Mouse (Mus musculus) spleen, adult 2 months (tissue): ENCODE results near the gene Zdhhc12.

Source experiments
- CTCF ChIP-seq: fragments of 200-500 bp; IDR thresholded peaks from 2 replicates; pipeline ENCODE4 v1.5.1; 2011; ENCODE audit warnings: mild to moderate bottlenecking, inconsistent platforms; ENCODE audit not compliant: insufficient read depth, insufficient read length, insufficient replicate concordance; ENCODE audit errors: extremely low read depth
- POLR2A ChIP-seq: fragments of 200-500 bp; IDR thresholded peaks from 2 replicates; pipeline ENCODE4 v1.6.1; 2011; ENCODE audit warnings: low read depth, low read length, inconsistent platforms

GRCm38 (mm10) chr2:30063235-30063634 lies 30.2 kb downstream of the Zdhhc12 start:
- TF ChIP-seq POLR2A = no peak
- TF ChIP-seq CTCF = no peak
